Mouse (Mus musculus): ENCODE data around the gene Itsn2. TPM values are rescaled to one million over a fixed set of nuclear protein-coding genes. Genes with fewer than 3 reads are reported as not detected.
"Not testable (repeated sequence)": the region's sequence is repeated elsewhere in the genome, so short reads cannot be mapped to it uniquely, and the experiment has no call there.

Itsn2 gene
- polyA plus RNA-seq (2015; fragmentation: Nextera tagmentation; extraction: Ambion mirVana), result 37.6 and 39.7 TPM in 2 replicates

GRCm38 (mm10) chr12:4592541-4593165 is at the start of gene Itsn2, which contains the start of gene Gm3625:
Itsn2 (plus strand) TSS chr12:4592638.
Gm3625 (minus strand) TSS chr12:4592927.
- no peaks in the 10 kb centered on the region for H3K36me3 ChIP-seq (ENCODE audit: control insufficient read depth, insufficient read depth, low read length)
- peak within 1 kb of the TSS; percentile 88 for H3K27ac ChIP-seq (ENCODE audit: low read length)
- H3K9me3 ChIP-seq (ENCODE audit: control insufficient read depth, low read length), result no peaks in the 10 kb centered on the region
- ATAC-seq (ENCODE audit: low read depth), result peak; percentile 93
- WGBS, result under 1% methylated on average over 42 of the region's 49 CpGs
- peak within 1 kb of the TSS; percentile 93 for H3K9ac ChIP-seq (ENCODE audit: low read length)
- peaks cover 7% of the 10 kb centered on the region for H3K4me1 ChIP-seq (replicated peaks; ENCODE audit: control insufficient read depth, insufficient read depth, low read length)
- peak within 1 kb of the TSS; percentile 92 for H3K4me2 ChIP-seq (ENCODE audit: low read depth, low read length)
- no peaks in the 10 kb centered on the region for H3K27me3 ChIP-seq (ENCODE audit: control insufficient read depth, insufficient read depth, low read depth, low read length)
- peak within 1 kb of the TSS; percentile 93 for H3K4me3 ChIP-seq (ENCODE audit: low read length)

- Histone ChIP-seq H3K4me2 (ENCODE audit: low read depth, low read length) (no peak overlapping the region), H3K36me3 (ENCODE audit: control insufficient read depth, insufficient read depth, low read length) (no peaks in the 10 kb centered on the region), H3K4me1 (replicated peaks; ENCODE audit: control insufficient read depth, insufficient read depth, low read length) (peaks cover 8% of the 10 kb centered on the region; the same call in 1 of the 2 replicates), H3K9ac (ENCODE audit: low read length) (no peak overlapping the region), H3K4me3 (ENCODE audit: low read length) (no peak overlapping the region), H3K9me3 (ENCODE audit: control insufficient read depth, low read length) (no peaks in the 10 kb centered on the region), H3K27ac (ENCODE audit: low read length) (no peak overlapping the region), H3K27me3 (ENCODE audit: control insufficient read depth, insufficient read depth, low read depth, low read length) (no peaks in the 10 kb centered on the region)
- ATAC-seq (ENCODE audit: low read depth), result no peak
- WGBS, result 82% methylated on average over 5 of the region's 5 CpGs
These were observed 48.0 kb upstream of the Itsn2 start for GRCm38 (mm10) chr12:4544400-4544919.

- no peak for ATAC-seq (ENCODE audit: low read depth)
- Histone ChIP-seq H3K4me3 (ENCODE audit: low read length) (no peak overlapping the region), H3K9me3 (ENCODE audit: control insufficient read depth, low read length) (no peaks in the 10 kb centered on the region), H3K4me1 (replicated peaks; ENCODE audit: control insufficient read depth, insufficient read depth, low read length) (peaks cover 8% of the 10 kb centered on the region; the same call in 1 of the 2 replicates), H3K27ac (ENCODE audit: low read length) (no peak overlapping the region), H3K36me3 (ENCODE audit: control insufficient read depth, insufficient read depth, low read length) (no peaks in the 10 kb centered on the region), H3K27me3 (ENCODE audit: control insufficient read depth, insufficient read depth, low read depth, low read length) (no peaks in the 10 kb centered on the region), H3K4me2 (ENCODE audit: low read depth, low read length) (no peak overlapping the region), H3K9ac (ENCODE audit: low read length) (no peak overlapping the region)
These were observed 47.0 kb upstream of the Itsn2 start for GRCm38 (mm10) chr12:4545425-4545824.

GRCm38 (mm10) chr12:4546491-4546890 is 45.9 kb upstream of the Itsn2 start:
- peaks cover 8% of the 10 kb centered on the region; the same call in 1 of the 2 replicates for H3K4me1 ChIP-seq (replicated peaks; ENCODE audit: control insufficient read depth, insufficient read depth, low read length)
- no peaks in the 10 kb centered on the region for H3K9me3 ChIP-seq (ENCODE audit: control insufficient read depth, low read length)
- H3K4me2 ChIP-seq (ENCODE audit: low read depth, low read length), result no peak overlapping the region
- no peak overlapping the region for H3K27ac ChIP-seq (ENCODE audit: low read length)
- H3K9ac ChIP-seq (ENCODE audit: low read length), result no peak overlapping the region
- H3K27me3 ChIP-seq (ENCODE audit: control insufficient read depth, insufficient read depth, low read depth, low read length), result no peaks in the 10 kb centered on the region
- peak; percentile 77 for ATAC-seq (ENCODE audit: low read depth)
- 27% methylated on average over 5 of the region's 5 CpGs for WGBS
- H3K4me3 ChIP-seq (ENCODE audit: low read length), result no peak overlapping the region
- no peaks in the 10 kb centered on the region for H3K36me3 ChIP-seq (ENCODE audit: control insufficient read depth, insufficient read depth, low read length)

- peaks cover 8% of the 10 kb centered on the region; the same call in 1 of the 2 replicates for H3K4me1 ChIP-seq (replicated peaks; ENCODE audit: control insufficient read depth, insufficient read depth, low read length)
- ATAC-seq (ENCODE audit: low read depth), result no peak
- H3K4me2 ChIP-seq (ENCODE audit: low read depth, low read length), result no peak overlapping the region
- no peaks in the 10 kb centered on the region for H3K9me3 ChIP-seq (ENCODE audit: control insufficient read depth, low read length)
- H3K27ac ChIP-seq (ENCODE audit: low read length), result no peak overlapping the region
- no peaks in the 10 kb centered on the region for H3K36me3 ChIP-seq (ENCODE audit: control insufficient read depth, insufficient read depth, low read length)
- WGBS, result 61% methylated on average over 14 of the region's 14 CpGs
- no peak overlapping the region for H3K4me3 ChIP-seq (ENCODE audit: low read length)
- no peaks in the 10 kb centered on the region for H3K27me3 ChIP-seq (ENCODE audit: control insufficient read depth, insufficient read depth, low read depth, low read length)
- H3K9ac ChIP-seq (ENCODE audit: low read length), result no peak overlapping the region
These were observed 44.9 kb upstream of the Itsn2 start for GRCm38 (mm10) chr12:4547557-4547956.

GRCm38 (mm10) chr12:4548053-4549013 is 44.1 kb upstream of the Itsn2 start:
- no peaks in the 10 kb centered on the region for H3K27me3 ChIP-seq (ENCODE audit: control insufficient read depth, insufficient read depth, low read depth, low read length)
- WGBS, result 19% methylated on average over 18 of the region's 18 CpGs
- H3K4me1 ChIP-seq (replicated peaks; ENCODE audit: control insufficient read depth, insufficient read depth, low read length), result peaks cover 8% of the 10 kb centered on the region; the same call in 1 of the 2 replicates
- peak; percentile 65 for ATAC-seq (ENCODE audit: low read depth)
- no peaks in the 10 kb centered on the region for H3K9me3 ChIP-seq (ENCODE audit: control insufficient read depth, low read length)
- no peak overlapping the region for H3K27ac ChIP-seq (ENCODE audit: low read length)
- H3K4me3 ChIP-seq (ENCODE audit: low read length), result peak overlapping the region; percentile 33
- peak overlapping the region; percentile 45; the same call in 1 of the 2 replicates for H3K9ac ChIP-seq (ENCODE audit: low read length)
- H3K4me2 ChIP-seq (ENCODE audit: low read depth, low read length), result peak overlapping the region; percentile 57
- H3K36me3 ChIP-seq (ENCODE audit: control insufficient read depth, insufficient read depth, low read length), result no peaks in the 10 kb centered on the region

- H3K4me1 ChIP-seq (replicated peaks; ENCODE audit: control insufficient read depth, insufficient read depth, low read length); H3K36me3 ChIP-seq (ENCODE audit: control insufficient read depth, insufficient read depth, low read length); H3K9me3 ChIP-seq (ENCODE audit: control insufficient read depth, low read length); H3K27me3 ChIP-seq (ENCODE audit: control insufficient read depth, insufficient read depth, low read depth, low read length); H3K9ac ChIP-seq (ENCODE audit: low read length); H3K4me3 ChIP-seq (ENCODE audit: low read length); H3K4me2 ChIP-seq (ENCODE audit: low read depth, low read length); ATAC-seq (ENCODE audit: low read depth); H3K27ac ChIP-seq (ENCODE audit: low read length): not testable (repeated sequence)
- WGBS, result 61% methylated on average over 3 of the region's 3 CpGs
These were observed 38.7 kb upstream of the Itsn2 start for GRCm38 (mm10) chr12:4553704-4554103.

GRCm38 (mm10) chr12:4555451-4555850 is 37.0 kb upstream of the Itsn2 start:
- H3K4me2 ChIP-seq (ENCODE audit: low read depth, low read length), result no peak overlapping the region
- WGBS, result 85% methylated on average over 5 of the region's 6 CpGs
- no peak overlapping the region for H3K27ac ChIP-seq (ENCODE audit: low read length)
- H3K27me3 ChIP-seq (ENCODE audit: control insufficient read depth, insufficient read depth, low read depth, low read length), result no peaks in the 10 kb centered on the region
- no peak overlapping the region for H3K4me3 ChIP-seq (ENCODE audit: low read length)
- H3K9ac ChIP-seq (ENCODE audit: low read length), result no peak overlapping the region
- no peak for ATAC-seq (ENCODE audit: low read depth)
- no peaks in the 10 kb centered on the region for H3K9me3 ChIP-seq (ENCODE audit: control insufficient read depth, low read length)
- peaks cover 10% of the 10 kb centered on the region; the same call in 1 of the 2 replicates for H3K4me1 ChIP-seq (replicated peaks; ENCODE audit: control insufficient read depth, insufficient read depth, low read length)
- no peaks in the 10 kb centered on the region for H3K36me3 ChIP-seq (ENCODE audit: control insufficient read depth, insufficient read depth, low read length)

- Histone ChIP-seq H3K9me3 (ENCODE audit: control insufficient read depth, low read length) (no peaks in the 10 kb centered on the region), H3K4me2 (ENCODE audit: low read depth, low read length) (no peak overlapping the region), H3K4me3 (ENCODE audit: low read length) (no peak overlapping the region), H3K27ac (ENCODE audit: low read length) (no peak overlapping the region), H3K27me3 (ENCODE audit: control insufficient read depth, insufficient read depth, low read depth, low read length) (no peaks in the 10 kb centered on the region), H3K9ac (ENCODE audit: low read length) (no peak overlapping the region), H3K36me3 (ENCODE audit: control insufficient read depth, insufficient read depth, low read length) (no peaks in the 10 kb centered on the region), H3K4me1 (replicated peaks; ENCODE audit: control insufficient read depth, insufficient read depth, low read length) (peaks cover 10% of the 10 kb centered on the region; the same call in 1 of the 2 replicates)
- WGBS, result 79% methylated on average over 9 of the region's 9 CpGs
- ATAC-seq (ENCODE audit: low read depth), result no peak
These were observed 35.5 kb upstream of the Itsn2 start for GRCm38 (mm10) chr12:4556891-4557290.

Data from lung, embryonic 16.5 days (tissue).